Mouse (Mus musculus): Measurements from ENCODE around the gene Col23a1.
"Not testable (repeated sequence)": the region's sequence is repeated elsewhere in the genome, so short reads cannot be mapped to it uniquely, and the experiment has no call there.

The Col23a1 gene

GRCm38 (mm10) chr11:51594715-51595350 lies 305.1 kb downstream of the Col23a1 start:
- no peak for DNase-seq

GRCm38 (mm10) chr11:51595459-51596083 lies 305.9 kb downstream of the Col23a1 start:
- no peak for DNase-seq

- no peak for DNase-seq
Measured at GRCm38 (mm10) chr11:51597553-51597952, 307.8 kb downstream of the Col23a1 start.

- DNase-seq = no peak
Measured at GRCm38 (mm10) chr11:51602253-51602652, 312.5 kb downstream of the Col23a1 start.

- DNase-seq = peak; percentile 99
Measured at GRCm38 (mm10) chr11:51605602-51606446, 316.1 kb downstream of the Col23a1 start.

- DNase-seq = peak; percentile 100
Measured at GRCm38 (mm10) chr11:51606447-51607095, 316.9 kb downstream of the Col23a1 start, which contains the start of gene Hnrnpab. Hnrnpab (minus strand) TSS chr11:51606847.

GRCm38 (mm10) chr11:51607096-51607738 lies 317.5 kb downstream of the Col23a1 start:
- no peak for DNase-seq

GRCm38 (mm10) chr11:51609266-51609909 lies 319.7 kb downstream of the Col23a1 start:
- no peak for DNase-seq

GRCm38 (mm10) chr11:51609940-51610339 lies 320.2 kb downstream of the Col23a1 start:
- not testable (repeated sequence) for DNase-seq

GRCm38 (mm10) chr11:51614256-51614655 lies 324.5 kb downstream of the Col23a1 start:
- no peak for DNase-seq

- peak; percentile 90 for DNase-seq
Measured at GRCm38 (mm10) chr11:51615129-51615528, 325.4 kb downstream of the Col23a1 start.

- peak; percentile 98 for DNase-seq
Measured at GRCm38 (mm10) chr11:51615601-51616000, 325.9 kb downstream of the Col23a1 start.

- DNase-seq = not testable (repeated sequence)
Measured at GRCm38 (mm10) chr11:51616113-51616512, 326.4 kb downstream of the Col23a1 start.

- DNase-seq = peak; percentile 95
Measured at GRCm38 (mm10) chr11:51617693-51618092, 328.0 kb downstream of the Col23a1 start.

GRCm38 (mm10) chr11:51618894-51619408 lies 329.2 kb downstream of the Col23a1 start:
- no peak for DNase-seq

GRCm38 (mm10) chr11:51619409-51620060 lies 329.8 kb downstream of the Col23a1 start, which contains the start of gene Nhp2:
Nhp2 (plus strand) TSS chr11:51619735.
- DNase-seq = peak; percentile 100

GRCm38 (mm10) chr11:51620084-51620483 lies 330.4 kb downstream of the Col23a1 start:
- DNase-seq = no peak

- DNase-seq = no peak
Measured at GRCm38 (mm10) chr11:51621776-51622175, 332.1 kb downstream of the Col23a1 start.

GRCm38 (mm10) chr11:51622971-51623491 lies 333.3 kb downstream of the Col23a1 start:
- DNase-seq = no peak

- no peak for DNase-seq
Measured at GRCm38 (mm10) chr11:51625187-51625820, 335.6 kb downstream of the Col23a1 start.
